Mouse (Mus musculus): ENCODE data around the gene Gm28870. TPM values are rescaled to one million over a fixed set of nuclear protein-coding genes. Genes with fewer than 3 reads are reported as not detected.
"Not testable (repeated sequence)": the region's sequence is repeated elsewhere in the genome, so short reads cannot be mapped to it uniquely, and the experiment has no call there.

The Gm28870 gene
- not detected in 2 replicates for polyA plus RNA-seq (2014; fragmentation: Nextera tagmentation; extraction: Ambion mirVana)

GRCm38 (mm10) chrY:50096976-50097375 is at the start of gene Gm28870:
Gene Gm28870, plus strand, starts transcription at chrY:50097276.
- ATAC-seq (ENCODE audit: insufficient read depth, low FRiP score, low TSS enrichment); H3K36me3 ChIP-seq (ENCODE audit: control insufficient read depth, insufficient read depth, low read length); H3K4me3 ChIP-seq (ENCODE audit: low read depth, low read length); DNase-seq (ENCODE audit: low spot score); H3K9ac ChIP-seq (ENCODE audit: low read length); H3K4me2 ChIP-seq (ENCODE audit: low read depth); H3K4me1 ChIP-seq (ENCODE audit: control insufficient read depth, insufficient read depth, low read length); H3K27me3 ChIP-seq (ENCODE audit: control insufficient read depth, insufficient read depth, low read length); H3K27ac ChIP-seq (ENCODE audit: low read depth, low read length); H3K9me3 ChIP-seq (ENCODE audit: control insufficient read depth, low read length): not testable (repeated sequence)
- no CpG with 5 or more reads among the region's 2 CpGs for WGBS
